Mouse (Mus musculus): Measurements from ENCODE around the gene Crip1.

Gene Crip1

DNA sequence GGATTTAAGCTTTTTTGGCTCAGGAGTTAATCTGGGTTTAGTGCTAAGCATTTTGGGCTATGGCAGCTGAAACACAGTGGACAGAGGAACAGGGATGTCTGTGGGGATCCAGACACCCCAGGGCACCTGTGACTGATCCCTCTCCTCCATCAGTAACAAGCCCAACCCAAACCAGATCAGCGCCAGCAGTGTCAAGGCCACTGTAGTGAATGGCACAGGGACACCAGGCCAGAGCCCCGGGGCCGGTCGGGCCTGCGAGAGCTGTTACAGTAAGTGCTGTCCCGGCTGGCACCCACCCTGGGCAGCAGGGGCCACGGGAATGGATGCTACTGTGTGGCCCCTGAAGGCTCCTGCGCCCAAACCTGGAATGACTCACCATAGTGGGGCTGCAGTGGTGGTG is 15.4 kb upstream of the Crip1 start:
- no peak for DNase-seq (ENCODE audit: extremely low spot score, low spot score)

DNA sequence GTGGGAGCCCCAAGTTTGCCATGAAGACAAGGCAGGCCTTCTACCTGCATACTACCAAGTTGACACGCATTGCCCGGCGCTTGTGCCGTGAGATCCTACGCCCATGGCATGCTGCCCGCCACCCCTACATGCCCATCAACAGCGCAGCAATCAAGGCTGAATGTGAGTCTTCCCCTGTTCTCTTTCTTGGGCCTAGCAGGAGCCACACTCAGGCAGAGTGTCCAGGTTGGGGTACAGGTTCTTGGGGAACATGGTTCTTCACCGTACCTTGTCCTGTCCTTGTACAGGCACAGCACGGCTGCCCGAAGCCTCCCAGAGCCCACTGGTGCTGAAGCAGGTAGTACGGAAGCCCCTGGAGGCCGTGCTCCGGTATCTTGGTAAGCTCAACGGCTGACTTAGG is 14.5 kb upstream of the Crip1 start:
- no peak for DNase-seq (ENCODE audit: extremely low spot score, low spot score)

DNA sequence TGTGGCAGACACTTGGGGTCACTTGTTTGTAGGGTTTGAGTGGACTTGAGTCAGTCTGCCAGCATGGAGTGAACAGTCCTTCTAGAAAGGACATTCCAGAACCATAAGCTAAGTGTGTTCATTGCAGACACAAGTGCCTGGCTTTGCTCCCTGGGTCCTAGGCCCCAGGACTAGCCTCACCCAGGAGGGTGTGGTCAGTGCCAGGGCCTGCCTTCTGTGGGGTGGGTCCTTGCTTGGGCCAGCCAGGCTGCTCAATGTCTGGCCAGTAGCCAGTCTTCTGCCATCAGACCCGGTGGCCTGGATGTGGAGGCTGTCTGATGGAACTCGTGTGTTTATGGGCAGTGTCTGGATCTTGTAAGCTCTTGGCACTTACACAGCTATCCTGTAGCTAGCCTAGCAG is 13.5 kb upstream of the Crip1 start:
- DNase-seq (ENCODE audit: extremely low spot score, low spot score) = no peak

DNA sequence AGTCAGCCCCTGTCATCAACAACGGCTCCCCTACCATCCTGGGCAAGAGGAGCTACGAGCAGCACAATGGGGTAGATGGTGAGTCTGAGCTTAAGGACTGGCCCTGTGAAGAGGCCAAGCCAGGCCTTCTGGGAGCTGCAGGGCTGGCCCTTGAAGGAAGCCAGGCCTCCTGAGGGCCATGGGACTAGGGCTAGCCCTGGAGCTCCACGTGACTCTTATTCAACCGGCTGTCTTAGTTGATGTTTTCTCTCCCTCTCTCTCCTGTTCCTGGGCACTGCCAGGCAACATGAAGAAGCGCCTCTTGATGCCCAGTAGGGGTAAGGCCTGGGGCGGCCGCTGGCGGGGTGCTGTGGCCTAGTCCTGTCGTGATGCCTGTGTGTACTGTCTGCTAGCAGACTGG is 12.9 kb upstream of the Crip1 start:
- DNase-seq (ENCODE audit: extremely low spot score, low spot score) = no peak

GRCm38 (mm10) chr12:113133861-113134403 is 12.2 kb upstream of the Crip1 start:
- DNase-seq (ENCODE audit: extremely low spot score, low spot score) = no peak

DNA sequence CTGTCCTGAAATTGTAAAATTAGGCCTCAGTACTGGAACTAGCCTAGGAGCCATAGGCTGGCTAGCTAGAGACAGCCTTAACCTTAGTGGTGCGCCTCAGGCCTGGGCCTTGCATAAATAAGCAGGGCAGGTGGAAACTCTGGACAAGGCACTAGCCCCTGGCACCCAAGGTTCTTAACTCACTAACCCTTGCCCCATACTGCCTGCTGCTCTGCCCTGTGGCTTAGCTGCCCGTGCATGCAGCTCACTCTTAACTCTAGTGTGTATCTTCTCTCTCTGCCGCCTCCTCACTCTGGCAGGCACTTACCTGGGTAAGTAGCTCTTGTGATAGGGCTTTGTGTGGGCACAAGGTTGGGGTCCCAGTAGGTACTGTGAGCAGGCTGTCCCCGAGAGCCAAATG is 11.6 kb upstream of the Crip1 start:
- DNase-seq (ENCODE audit: extremely low spot score, low spot score) = no peak

DNA sequence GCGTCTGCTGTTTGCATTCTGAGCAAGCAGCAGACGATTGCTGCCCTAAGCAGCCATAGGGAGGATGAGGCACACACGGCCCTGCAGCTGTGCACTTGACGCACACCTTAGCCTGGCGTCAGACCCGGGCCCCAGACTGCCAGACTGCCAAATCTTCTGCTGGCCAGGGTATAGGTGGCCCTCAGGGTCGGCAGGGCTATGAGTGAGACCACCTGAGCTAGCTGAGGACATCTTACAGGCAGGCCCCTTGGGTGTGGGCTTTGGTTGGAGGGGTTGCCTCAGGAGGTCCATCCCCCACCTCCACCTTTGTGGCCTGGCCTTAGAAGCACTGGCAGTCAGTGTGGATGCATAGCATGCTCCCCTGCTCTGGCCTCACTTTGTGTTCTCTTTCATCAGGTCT is 10.7 kb upstream of the Crip1 start:
- no peak for DNase-seq (ENCODE audit: extremely low spot score, low spot score)

DNA sequence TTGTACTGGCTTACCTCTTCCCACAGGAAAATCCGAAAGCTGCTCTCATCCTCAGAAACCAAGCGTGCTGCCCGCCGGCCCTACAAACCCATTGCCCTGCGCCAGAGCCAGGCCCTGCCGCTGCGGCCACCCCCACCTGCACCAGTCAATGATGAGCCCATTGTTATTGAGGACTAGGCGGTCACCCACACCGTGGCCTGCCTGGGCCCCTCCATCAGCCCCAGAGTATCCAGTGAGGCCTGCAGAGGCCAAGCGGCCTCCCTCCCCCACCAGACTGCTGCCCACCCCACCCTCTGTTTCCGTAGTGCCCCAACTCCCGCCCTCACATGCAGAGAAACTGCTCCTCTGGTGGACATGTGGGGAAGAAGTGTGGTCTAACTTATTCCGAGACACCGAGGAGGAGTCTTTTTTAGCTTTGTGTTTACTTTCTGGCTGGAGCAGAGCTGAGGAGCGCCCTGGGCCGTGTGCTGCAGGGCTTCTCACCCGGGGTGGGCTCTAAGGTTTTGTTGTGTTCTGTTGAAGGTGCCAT is 9.6 kb upstream of the Crip1 start:
- DNase-seq (ENCODE audit: extremely low spot score, low spot score) = no peak

- DNase-seq (ENCODE audit: extremely low spot score, low spot score) = no peak
Measured at GRCm38 (mm10) chr12:113137260-113138213, 8.6 kb upstream of the Crip1 start.

GRCm38 (mm10) chr12:113138291-113138690 is 7.8 kb upstream of the Crip1 start:
- DNase-seq (ENCODE audit: extremely low spot score, low spot score) = no peak

DNA sequence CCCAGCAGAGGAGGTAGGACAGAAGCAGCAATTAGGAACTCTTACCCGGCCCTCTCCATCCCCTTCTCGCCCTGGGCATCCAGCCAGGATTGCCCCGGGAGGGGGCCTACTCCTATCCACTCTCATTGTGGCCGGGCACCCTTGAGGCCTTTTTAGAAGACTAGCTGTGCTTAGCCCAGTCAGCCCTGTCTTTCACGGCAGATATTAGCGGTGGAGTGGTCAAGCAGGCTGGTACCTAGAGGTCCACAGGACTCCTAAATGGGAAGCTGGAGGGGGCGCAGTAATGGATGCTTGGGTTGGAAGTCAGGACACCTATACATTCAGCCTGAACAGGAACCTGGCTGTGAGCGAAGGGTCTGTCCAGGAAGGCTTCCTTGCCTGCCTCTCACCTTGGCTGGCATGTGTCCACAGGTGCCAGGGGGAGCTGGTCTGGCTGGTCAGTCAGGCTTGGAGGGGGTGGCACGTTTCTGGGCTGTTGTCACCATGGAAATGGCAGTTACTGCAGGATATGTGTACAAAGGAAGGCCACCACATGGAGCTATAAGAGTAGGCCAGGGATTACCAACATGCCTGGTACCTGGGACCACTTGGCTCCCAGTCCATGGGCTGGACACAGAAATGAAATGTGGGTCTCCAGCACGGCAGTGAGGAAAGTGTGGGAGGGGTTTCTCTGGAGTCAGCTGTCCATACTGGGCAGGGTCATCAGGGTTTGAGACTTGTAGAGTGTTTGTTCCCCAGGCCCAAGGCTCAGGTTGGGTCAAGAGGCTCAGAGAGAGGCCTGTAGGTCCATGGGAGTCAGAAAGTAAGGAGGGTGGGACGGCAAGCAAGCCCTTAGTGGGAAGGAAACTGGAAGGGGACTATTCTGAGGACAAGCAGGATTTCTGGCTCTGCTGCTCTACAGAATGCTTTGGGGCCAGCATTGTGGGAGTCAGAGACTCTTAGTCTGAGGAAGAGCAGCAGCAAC is 6.9 kb upstream of the Crip1 start:
- DNase-seq (ENCODE audit: extremely low spot score, low spot score) = no peak

GRCm38 (mm10) chr12:113139908-113140615 is 6.1 kb upstream of the Crip1 start, which contains the start of gene Crip2:
Crip2 (plus strand) TSS chr12:113140236.
- peak; percentile 94 for DNase-seq (ENCODE audit: extremely low spot score, low spot score)

- DNase-seq (ENCODE audit: extremely low spot score, low spot score) = no peak
Measured at GRCm38 (mm10) chr12:113140616-113141411, 5.3 kb upstream of the Crip1 start.

DNA sequence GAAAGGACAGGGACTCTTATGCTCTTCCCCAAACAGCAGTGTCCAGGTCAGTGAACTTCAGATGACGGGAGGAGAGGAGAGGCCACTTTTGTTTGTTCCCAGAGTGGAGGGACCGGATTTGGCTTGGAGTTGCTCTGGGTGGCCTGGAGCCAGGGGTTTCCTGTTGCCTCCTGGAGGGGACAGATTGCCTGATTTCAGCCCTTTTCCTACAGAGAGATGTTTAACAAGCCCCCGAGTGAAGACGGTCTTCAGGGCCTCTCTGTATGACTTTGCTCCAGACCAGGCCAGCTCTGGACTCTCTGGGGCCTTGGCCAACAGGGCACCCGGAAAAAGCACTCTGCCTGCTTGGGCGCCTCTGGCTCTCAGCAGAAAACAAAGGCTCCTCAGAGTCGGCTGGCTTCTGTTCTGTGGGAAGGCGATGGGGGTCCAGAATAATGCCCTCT is 4.6 kb upstream of the Crip1 start:
- DNase-seq (ENCODE audit: extremely low spot score, low spot score) = no peak

- no peak for DNase-seq (ENCODE audit: extremely low spot score, low spot score)
Measured at GRCm38 (mm10) chr12:113142021-113142975, 3.8 kb upstream of the Crip1 start.

DNA sequence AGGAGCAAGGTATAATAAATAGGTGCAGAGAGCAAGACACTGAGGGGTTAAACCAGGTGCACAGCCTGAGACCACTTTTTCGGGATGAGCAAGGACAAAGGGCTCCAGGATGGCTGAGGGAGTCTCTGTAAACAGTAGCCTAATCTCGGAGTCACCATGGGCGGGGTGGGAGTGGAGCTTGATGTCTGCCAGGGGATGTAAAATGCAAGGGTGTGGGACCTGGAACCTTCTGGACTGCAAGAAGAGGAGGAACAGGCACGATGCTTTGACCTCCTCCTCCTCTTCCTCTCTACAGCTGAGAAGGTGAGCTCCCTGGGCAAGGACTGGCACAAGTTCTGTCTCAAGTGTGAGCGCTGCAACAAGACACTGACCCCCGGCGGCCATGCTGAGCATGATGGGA is 3.0 kb upstream of the Crip1 start:
- DNase-seq (ENCODE audit: extremely low spot score, low spot score) = no peak

DNA sequence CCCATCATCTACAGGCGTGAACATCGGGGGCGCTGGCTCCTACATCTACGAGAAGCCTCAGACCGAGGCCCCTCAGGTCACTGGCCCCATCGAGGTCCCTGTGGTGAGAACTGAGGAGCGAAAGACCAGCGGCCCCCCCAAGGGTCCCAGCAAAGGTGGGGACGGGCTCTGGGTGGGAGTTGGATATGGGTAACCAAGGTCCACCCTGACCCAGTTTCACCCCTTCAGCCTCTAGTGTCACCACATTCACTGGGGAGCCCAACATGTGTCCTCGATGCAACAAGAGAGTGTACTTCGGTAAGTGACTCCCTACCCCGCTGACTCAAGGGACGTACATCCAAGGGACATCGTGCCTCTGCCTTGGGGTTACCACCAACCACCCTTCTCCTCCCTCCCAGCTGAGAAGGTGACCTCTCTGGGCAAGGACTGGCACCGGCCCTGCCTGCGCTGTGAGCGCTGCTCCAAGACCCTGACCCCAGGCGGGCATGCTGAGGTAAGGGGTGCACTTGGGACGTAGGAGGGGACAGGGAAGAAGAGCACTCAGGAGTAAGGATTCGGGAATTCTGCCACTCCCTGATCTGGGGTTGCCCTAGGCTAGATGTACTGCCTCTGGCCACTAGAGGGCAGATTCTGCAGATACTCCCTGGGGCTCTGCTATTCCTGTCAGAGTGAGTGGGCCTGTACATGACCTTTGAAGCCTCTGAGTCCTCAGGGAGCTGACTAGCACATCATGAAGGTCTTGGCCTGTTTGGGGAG is 1.9 kb upstream of the Crip1 start:
- no peak for DNase-seq (ENCODE audit: extremely low spot score, low spot score)

- no peak for DNase-seq (ENCODE audit: extremely low spot score, low spot score)
Measured at GRCm38 (mm10) chr12:113144886-113145285, 1.2 kb upstream of the Crip1 start.
